ENCODE assay signal across 12 mouse cellular contexts in the genomic region with DNA sequence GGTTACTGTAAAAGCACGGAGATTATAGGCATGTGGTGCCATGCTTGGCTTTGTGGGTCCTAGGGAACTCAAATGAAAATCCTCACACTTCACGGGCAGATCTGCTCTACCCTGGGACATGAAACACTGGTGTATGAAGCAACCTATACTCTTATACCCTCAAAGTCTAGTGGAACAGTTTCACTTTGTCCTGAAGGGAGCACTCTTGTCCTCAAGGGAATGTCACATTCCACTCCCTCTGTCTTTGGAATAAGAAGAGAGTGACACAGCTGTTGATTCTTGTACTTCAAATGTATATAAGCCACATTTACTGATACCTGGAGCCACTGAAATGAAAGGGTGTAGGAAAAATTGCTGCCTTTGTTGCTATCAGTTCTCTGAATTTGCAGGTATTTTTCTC.
"Had no signal": no experiment of that assay in that cellular context is flagged by ENCODE, and none has a peak within 500 bp of the region (broad histone marks: within the 10 kb centered on the region; RNA-seq: fewer than 3 reads in every experiment).

A gene (plus strand): TSS at position 301 of the 400 bp plus-strand sequence.

- DNase-seq: left cerebral cortex, postnatal 4 days; liver; liver, embryonic 13.5 days; liver, postnatal 0 days; lung, adult 18-20 months; lung, adult 2 months; lung, embryonic 14.5 days; lung, postnatal 10 days; lung, postnatal 14 days; lung, postnatal 36 days; lung, postnatal 4 days; midbrain, embryonic 14.5 days had no signal
